In genomic region chr2:97466243-97466793, GRCm38 (mm10) we compare ENCODE assay signal across 8 mouse cellular contexts.
DNase-seq lines count a peak whose midpoint lies in the region; ATAC-seq lines count a peak whose summit lies in the region.

No protein-coding gene starts in this region.

- peak overlapping the region; percentile 70 for H3K9ac ChIP-seq in hindbrain, embryonic 15.5 days

- H3K4me1 ChIP-seq in hindbrain, embryonic 15.5 days (replicated peaks) = peaks cover 21% of the 10 kb centered on the region

- peak overlapping the region; percentile 71 for H3K4me2 ChIP-seq in hindbrain, embryonic 15.5 days

- peak; percentile 80 for DNase-seq in ZHBTc4 (ENCODE audit: low read depth, low spot score)
- peak; percentile 95 for DNase-seq in cerebellum, postnatal 25 days
- DNase-seq in gastrocnemius, adult 18-20 months (ENCODE audit: low spot score) = peak; percentile 61
- DNase-seq in left cerebral cortex, adult 11 months (ENCODE audit: low spot score) = peak; percentile 88
- peak; percentile 23 for DNase-seq in lung, postnatal 25 days (ENCODE audit: low spot score)
- peak; percentile 96 to 98 for DNase-seq in right cerebral cortex, adult 2 months (ENCODE audit: low spot score in 2 of 2)
- DNase-seq in T-cell, adult 2 months (ENCODE audit: low spot score) = no peak

- ATAC-seq in hindbrain, embryonic 15.5 days (ENCODE audit: low FRiP score, low read depth) = peak; percentile 90

- H3K27ac ChIP-seq in hindbrain, embryonic 15.5 days (replicated peaks) = peak overlapping the region; percentile 95

- under 1% methylated on average over 25 of the region's 25 CpGs for WGBS in hindbrain, embryonic 15.5 days

- no peaks in the 10 kb centered on the region for H3K27me3 ChIP-seq in hindbrain, embryonic 15.5 days

- H3K36me3 ChIP-seq in hindbrain, embryonic 15.5 days = no peaks in the 10 kb centered on the region

- H3K9me3 ChIP-seq in hindbrain, embryonic 15.5 days = no peaks in the 10 kb centered on the region

- H3K4me3 ChIP-seq in hindbrain, embryonic 15.5 days = peak overlapping the region; percentile 73
